Mouse (Mus musculus) lung, embryonic 14.5 days (tissue): ENCODE measurements at regions not wholly inside any gene's neighbourhood (a gene's known extent, or its start where the extent isn't known, plus 50 kb on each side); places are given as distances from the start of the nearest gene placed in this dataset.

Experiments used
- ATAC-seq: fragments of 200-750 bp; cut with Nextera tagmentation; 2 replicates; pipeline ENCODE4 v1.8.0; 2017; ENCODE audit warnings: mild to moderate bottlenecking, moderate TSS enrichment, moderate library complexity; ENCODE audit not compliant: insufficient read depth
- DNase-seq: peaks from one replicate; pipeline ENCODE4 v3.0.0-alpha.2; 2015
- H3K27ac ChIP-seq: fragments of 300-500 bp; sonication (generic); 2 replicates; pipeline ENCODE4 v1.5.1; 2014; ENCODE audit warnings: low read depth, mild to moderate bottlenecking, moderate library complexity
- H3K27me3 ChIP-seq: fragments of 300-500 bp; sonication (generic); 2 replicates; pipeline ENCODE4 v1.6.1; 2014; ENCODE audit warnings: low read length, control low read depth; ENCODE audit not compliant: insufficient read depth
- H3K36me3 ChIP-seq: fragments of 300-500 bp; sonication (generic); 2 replicates; pipeline ENCODE4 v1.6.1; 2014; ENCODE audit warnings: control low read depth; ENCODE audit not compliant: insufficient read depth
- H3K4me1 ChIP-seq: fragments of 300-500 bp; sonication (generic); 2 replicates; pipeline ENCODE4 v1.6.1; 2014; ENCODE audit warnings: antibody characterized with exemption, control low read depth; ENCODE audit not compliant: insufficient read depth
- H3K4me2 ChIP-seq: fragments of 300-500 bp; sonication (generic); 2 replicates; pipeline ENCODE4 v1.6.1; 2014; ENCODE audit warnings: mild to moderate bottlenecking
- H3K4me3 ChIP-seq: fragments of 300-500 bp; sonication (generic); 2 replicates; pipeline ENCODE4 v1.5.1; 2014; ENCODE audit warnings: low read depth, low read length
- H3K9ac ChIP-seq: fragments of 300-500 bp; sonication (generic); 2 replicates; pipeline ENCODE4 v1.6.1; 2014
- H3K9me3 ChIP-seq: fragments of 300-500 bp; sonication (generic); 2 replicates; pipeline ENCODE4 v1.6.1; 2016; ENCODE audit warnings: low read depth, low read length, control low read depth
- CTCF ChIP-seq: IDR thresholded peaks from 2 replicates; pipeline ENCODE4 v1.5.1; 2016; ENCODE audit warnings: antibody characterized with exemption, low read depth
- WGBS: fragments of 180-500 bp; shearing (Covaris S2); extraction: QIAGEN DNeasy Blood & Tissue Kit; methylation state at CpG from one replicate; pipeline ENCODE4 v1.1.7; 2014; 5-methylcytosine and 5-hydroxymethylcytosine counted together

DNA sequence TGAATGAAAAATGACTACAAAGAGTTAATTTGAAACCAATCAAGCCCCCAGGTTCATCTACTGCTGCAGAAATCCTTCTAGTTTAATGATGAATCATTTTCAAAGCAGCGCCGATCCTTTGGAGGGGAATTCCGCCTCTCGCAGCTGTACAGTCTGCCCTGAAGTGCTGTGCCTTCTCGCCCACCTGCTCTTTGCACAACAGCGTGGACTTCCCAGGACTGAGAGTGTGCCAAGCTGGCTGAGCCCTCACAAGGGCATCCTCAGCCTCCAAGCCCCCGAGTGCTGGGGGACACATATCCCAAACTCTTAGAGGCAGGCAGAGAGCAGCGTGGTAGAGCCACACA is 186.7 kb upstream of the Lef1 start:
- Histone ChIP-seq H3K4me3 (peak overlapping the region; percentile 1; the same call in 1 of the 2 replicates), H3K9me3 (no peaks in the 10 kb centered on the region), H3K4me2 (peak overlapping the region; percentile 46), H3K9ac (no peak overlapping the region), H3K4me1 (no peaks in the 10 kb centered on the region), H3K27ac (no peak overlapping the region), H3K27me3 (no peaks in the 10 kb centered on the region), H3K36me3 (no peaks in the 10 kb centered on the region)
- 17% methylated on average over 8 of the region's 8 CpGs for WGBS
- TF ChIP-seq CTCF, result no peak
- DNase-seq (no peak), ATAC-seq (no peak; the same call in 1 of the 2 replicates)

DNA sequence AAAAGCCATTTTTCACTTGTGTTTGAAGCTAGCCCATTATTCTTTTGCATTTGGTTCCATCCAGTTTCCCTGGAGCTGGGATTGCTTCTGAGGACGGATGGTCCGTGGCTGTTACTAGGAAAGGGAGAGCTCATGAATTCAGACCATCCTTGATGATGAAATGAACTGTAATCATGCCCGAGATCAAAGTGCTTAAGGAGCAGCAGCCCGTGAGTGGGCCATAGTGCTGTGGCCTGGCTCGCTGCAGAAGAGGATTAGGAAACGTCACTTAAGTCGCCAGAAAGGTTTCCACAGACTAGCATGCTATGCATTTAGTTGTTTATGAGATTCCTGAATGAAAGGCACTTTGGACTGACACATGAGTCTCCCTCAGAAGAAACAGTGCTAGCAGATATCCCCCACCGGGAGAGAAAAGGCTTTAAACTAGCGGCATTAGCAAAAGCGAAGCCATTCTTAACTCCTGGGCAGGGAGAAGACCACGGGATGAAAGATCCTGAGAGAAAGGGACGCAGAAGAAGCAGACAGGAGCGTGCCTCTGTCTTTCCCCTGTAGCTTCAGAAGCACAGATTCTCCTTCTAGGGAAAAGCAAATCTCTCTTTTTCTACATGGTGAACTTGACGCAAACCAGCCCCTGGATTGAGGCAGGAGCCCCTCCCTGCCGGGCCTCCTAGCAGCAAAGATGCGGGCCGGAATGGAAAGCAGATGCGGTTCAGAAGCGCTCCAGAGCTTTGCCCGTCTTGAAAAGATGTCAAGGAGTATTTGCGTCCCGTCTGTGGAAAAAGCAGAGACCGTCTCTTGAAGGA is 187.3 kb upstream of the Lef1 start:
- WGBS, result 20% methylated on average over 23 of the region's 23 CpGs
- ATAC-seq (no peak), DNase-seq (peak; percentile 39)
- no peak for TF ChIP-seq CTCF
- no peak overlapping the region for H3K27ac ChIP-seq
- no peaks in the 10 kb centered on the region for H3K36me3 ChIP-seq
- no peaks in the 10 kb centered on the region for H3K9me3 ChIP-seq
- H3K4me1 ChIP-seq, result no peaks in the 10 kb centered on the region
- no peaks in the 10 kb centered on the region for H3K27me3 ChIP-seq
- peak overlapping the region; percentile 1; the same call in 1 of the 2 replicates for H3K4me3 ChIP-seq
- peak overlapping the region; percentile 46 for H3K4me2 ChIP-seq
- H3K9ac ChIP-seq, result peak overlapping the region; percentile 34; the same call in 1 of the 2 replicates

DNA sequence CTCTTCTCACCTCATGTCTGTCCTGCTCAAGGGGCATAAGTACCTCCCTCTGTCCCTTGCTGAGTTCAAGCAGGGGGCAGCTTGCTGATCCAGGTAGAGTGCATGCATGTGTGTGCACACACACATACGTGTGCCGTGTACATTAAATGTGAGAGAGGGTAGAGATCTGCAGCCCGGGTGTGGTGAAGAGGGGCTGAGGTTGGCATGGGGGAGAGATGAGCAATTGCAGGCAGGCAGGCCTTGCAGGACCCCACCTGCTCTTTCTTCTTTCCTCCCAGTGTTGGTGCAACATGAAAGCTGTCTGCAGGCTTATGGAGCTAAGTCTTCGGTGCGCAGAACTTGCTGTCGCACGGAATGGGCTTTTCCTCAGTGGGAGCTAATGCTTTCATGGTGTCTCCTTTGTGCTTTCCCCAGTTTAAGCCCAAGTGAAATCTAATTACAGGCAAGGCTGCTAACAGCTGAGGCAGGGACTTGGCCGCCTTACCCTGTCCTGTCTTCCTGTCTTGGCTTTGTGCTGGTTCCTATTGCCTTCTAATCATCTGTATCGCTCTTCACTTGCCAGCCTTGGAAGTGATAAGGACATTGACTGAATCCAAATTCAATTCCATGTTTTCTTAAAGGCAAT is 188.5 kb upstream of the Lef1 start:
- DNase-seq (no peak), ATAC-seq (no peak)
- Histone ChIP-seq H3K4me3 (no peak overlapping the region), H3K27me3 (no peaks in the 10 kb centered on the region), H3K4me2 (no peak overlapping the region), H3K27ac (no peak overlapping the region), H3K36me3 (no peaks in the 10 kb centered on the region), H3K4me1 (no peaks in the 10 kb centered on the region), H3K9ac (no peak overlapping the region), H3K9me3 (no peaks in the 10 kb centered on the region)
- TF ChIP-seq CTCF, result no peak
- WGBS, result 89% methylated on average over 9 of the region's 9 CpGs

- 45% methylated on average over 7 of the region's 7 CpGs for WGBS
- no peak overlapping the region for H3K9ac ChIP-seq
- no peak overlapping the region for H3K4me2 ChIP-seq
- H3K27me3 ChIP-seq, result no peaks in the 10 kb centered on the region
- no peak overlapping the region for H3K4me3 ChIP-seq
- no peaks in the 10 kb centered on the region for H3K9me3 ChIP-seq
- no peaks in the 10 kb centered on the region for H3K36me3 ChIP-seq
- peak; percentile 60 for DNase-seq
- no peak for ATAC-seq
- H3K4me1 ChIP-seq, result no peaks in the 10 kb centered on the region
- no peak overlapping the region for H3K27ac ChIP-seq
- TF ChIP-seq CTCF, result no peak
Measured at GRCm38 (mm10) chr3:130913812-130914211, 183.6 kb upstream of the Rpl34 start.

DNA sequence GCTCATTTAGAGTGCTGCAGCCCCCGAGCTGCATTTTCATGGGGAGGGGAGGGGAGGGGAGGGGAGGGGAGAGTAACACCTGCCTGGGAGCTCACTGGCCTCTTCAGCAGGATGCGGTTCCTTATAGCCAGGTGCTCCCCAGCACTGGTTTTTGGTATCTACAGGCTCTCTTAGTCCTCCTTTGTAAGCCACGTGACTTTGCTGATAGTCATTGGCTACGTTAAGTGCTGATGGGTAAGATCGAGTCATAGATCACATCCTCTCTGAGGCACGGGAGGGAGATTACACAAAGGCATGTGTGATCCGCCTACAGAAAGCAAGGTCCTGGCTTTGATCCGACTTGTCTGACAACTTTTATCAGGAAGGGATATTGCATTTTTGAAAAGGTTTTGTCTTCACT is 174.9 kb upstream of the Rpl34 start:
- DNase-seq (no peak), ATAC-seq (no peak)
- no peak for TF ChIP-seq CTCF
- no peak overlapping the region for H3K9ac ChIP-seq
- 32% methylated on average over 8 of the region's 8 CpGs for WGBS
- no peak overlapping the region for H3K4me2 ChIP-seq
- H3K4me3 ChIP-seq, result no peak overlapping the region
- H3K27ac ChIP-seq, result no peak overlapping the region
- no peaks in the 10 kb centered on the region for H3K36me3 ChIP-seq
- H3K27me3 ChIP-seq, result no peaks in the 10 kb centered on the region
- H3K9me3 ChIP-seq, result no peaks in the 10 kb centered on the region
- no peaks in the 10 kb centered on the region; the same call in 1 of the 2 replicates for H3K4me1 ChIP-seq

GRCm38 (mm10) chr3:130903329-130903728 is 173.1 kb upstream of the Rpl34 start:
- WGBS, result 84% methylated on average over 7 of the region's 7 CpGs
- Histone ChIP-seq H3K4me1 (no peaks in the 10 kb centered on the region; the same call in 1 of the 2 replicates), H3K4me2 (no peak overlapping the region), H3K4me3 (no peak overlapping the region), H3K36me3 (no peaks in the 10 kb centered on the region), H3K27ac (no peak overlapping the region), H3K9me3 (no peaks in the 10 kb centered on the region), H3K9ac (no peak overlapping the region), H3K27me3 (no peaks in the 10 kb centered on the region)
- DNase-seq (no peak), ATAC-seq (no peak)
- TF ChIP-seq CTCF, result no peak

DNA sequence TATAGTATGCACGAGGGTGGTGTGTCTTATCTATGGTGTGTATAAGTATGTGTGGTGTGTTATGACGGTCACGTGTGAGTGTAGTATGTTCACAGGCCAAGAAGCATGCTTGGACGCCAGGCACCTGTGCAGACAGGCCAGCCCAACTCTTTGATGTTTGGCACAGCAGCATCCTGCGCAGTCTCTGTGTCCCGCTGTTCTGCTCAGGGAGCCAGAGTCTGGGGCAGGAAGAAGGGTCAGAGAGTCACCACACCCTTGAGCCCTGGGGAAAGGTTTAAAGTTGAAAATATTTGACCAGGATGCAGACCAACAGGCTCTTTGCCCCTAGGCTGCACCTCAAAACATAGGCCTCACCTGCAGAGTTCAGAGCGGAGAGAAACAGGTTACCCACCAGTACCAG is 172.2 kb upstream of the Rpl34 start:
- no peaks in the 10 kb centered on the region; the same call in 1 of the 2 replicates for H3K4me1 ChIP-seq
- DNase-seq, result no peak
- H3K27ac ChIP-seq, result no peak overlapping the region
- ATAC-seq, result no peak
- no peaks in the 10 kb centered on the region for H3K36me3 ChIP-seq
- whole genome bisulfite sequencing, result 69% methylated on average over 7 of the region's 7 CpGs
- no peaks in the 10 kb centered on the region for H3K27me3 ChIP-seq
- H3K4me2 ChIP-seq, result no peak overlapping the region
- H3K4me3 ChIP-seq, result no peak overlapping the region
- no peak overlapping the region for H3K9ac ChIP-seq
- no peak for TF ChIP-seq CTCF
- no peaks in the 10 kb centered on the region for H3K9me3 ChIP-seq
